Mouse (Mus musculus) gastrocnemius, adult 18-20 months (tissue): ENCODE measurements around the gene Aars. TPM values are rescaled to one million over a fixed set of nuclear protein-coding genes. Genes with fewer than 3 reads are reported as not detected.

Experiments used
- DNase-seq: peaks from one replicate; pipeline ENCODE4 v3.0.0; 2021; ENCODE audit warnings: low spot score
- microRNA-seq: library from miRNA; unstranded; fragments of <30 nt; microRNA quantifications from one replicate; pipeline ENCODE4 v1.2.0, GENCODE M21; 2021
- total RNA-seq, 2 experiments: library from RNA; stranded (reverse); gene quantifications; 2 replicates each; pipeline ENCODE4 v1.2.3; 2021

Aars gene
- total RNA-seq, 2 experiments from 2014 or later, result 43.1 to 54.1 TPM

DNA sequence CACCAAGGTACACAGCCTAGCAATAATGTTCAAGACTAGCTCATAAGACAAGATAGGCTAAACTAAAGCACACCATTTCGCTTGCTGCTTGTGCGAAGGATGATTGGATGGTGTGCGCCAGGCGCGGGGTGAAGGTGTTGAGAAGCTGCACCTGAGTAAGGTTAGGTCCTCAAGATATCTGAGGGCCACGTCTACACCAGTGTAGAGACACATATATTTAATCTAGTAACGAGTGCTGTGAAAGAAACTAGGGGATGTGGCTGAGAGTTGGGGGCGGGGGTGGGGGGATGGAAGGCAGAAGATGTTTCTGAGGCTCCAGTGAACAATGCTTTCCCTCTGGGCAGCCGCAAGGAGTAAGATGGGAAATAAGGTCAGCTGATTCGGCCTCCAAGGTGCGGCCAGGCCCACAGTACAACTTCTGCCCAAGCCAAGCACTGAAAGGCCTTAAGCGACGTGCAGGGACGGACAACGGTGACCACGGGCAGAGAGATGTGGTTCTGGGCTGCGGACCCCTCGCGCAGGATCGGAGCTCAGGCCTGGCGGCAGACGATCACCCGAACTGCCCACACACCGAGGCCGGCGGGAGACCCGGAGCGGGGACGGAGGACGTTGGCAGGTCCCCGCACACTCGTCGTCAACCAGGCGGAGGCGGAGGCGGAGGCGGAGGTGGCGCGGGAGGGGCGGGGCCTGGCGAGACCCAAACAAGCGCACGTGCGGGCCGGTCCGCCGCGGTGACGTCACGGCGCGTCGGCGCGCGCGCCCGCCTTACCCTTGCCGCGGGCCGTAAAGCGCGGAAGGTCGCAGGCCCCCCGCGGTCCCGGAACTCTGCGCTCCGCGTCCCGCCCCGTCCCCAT, 61.1 kb downstream of the Aars start, which contains the start of gene Pdpr:
Pdpr (plus strand) TSS at position 766 of the 854 bp plus-strand sequence.
- peak; percentile 91 for DNase-seq

DNA sequence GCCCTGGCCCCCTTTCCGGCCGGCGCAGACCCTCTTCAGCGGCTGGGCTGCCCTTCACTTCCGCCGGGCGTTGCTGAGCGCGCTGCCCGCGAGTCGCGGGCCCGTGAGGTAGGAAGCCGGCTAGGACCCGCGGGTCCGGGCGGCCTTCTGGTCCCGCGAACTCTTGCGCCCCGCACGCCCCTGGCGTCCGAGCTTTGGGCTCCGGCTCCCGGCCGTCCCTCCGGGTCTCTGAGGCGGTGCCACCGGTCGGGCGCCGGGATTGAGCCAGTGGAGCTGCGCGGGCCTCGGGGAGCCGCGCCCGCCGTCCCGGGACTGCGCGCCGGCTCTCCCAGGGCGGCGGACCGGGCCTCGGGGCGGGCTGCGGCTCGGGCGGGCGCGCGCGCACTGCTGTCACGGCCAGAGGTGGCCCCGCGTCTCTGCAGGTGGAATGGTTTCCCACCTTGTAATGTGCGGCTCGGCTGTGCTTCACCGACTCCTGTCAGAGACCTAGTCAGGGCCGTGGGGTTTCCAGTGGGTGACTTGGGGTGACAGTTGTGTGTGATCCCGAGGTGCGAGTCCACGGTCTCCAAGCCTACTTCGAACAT, 61.9 kb downstream of the Aars start:
- peak; percentile 12 for DNase-seq

Small RNA genes lying within 50 kb of the gene (microRNA-seq; reads per million reads assigned to microRNA genes)
- gene Gm24103, result not detected
- gene Mir3473d, result 6.8 reads per million, percentile 17 among the genes with 10 or more reads in this experiment

Other genes starting within 250 kb of the Aars start
- gene Il34, start 227.2 kb upstream of the Aars start, total RNA-seq, result 1 to 10 TPM; 5.2 to 5.7 TPM
- 10 to 100 TPM; 63.7 to 63.8 TPM for gene Cog4, start 186.5 kb upstream of the Aars start, total RNA-seq
- gene Sf3b3, start 186.4 kb upstream of the Aars start, total RNA-seq, result 10 to 100 TPM; 13.2 to 16.1 TPM
- gene Fuk, start 130.7 kb upstream of the Aars start, total RNA-seq, result 1 to 10 TPM; 3.6 to 4.4 TPM
- gene St3gal2, start 113.2 kb upstream of the Aars start, total RNA-seq, result 10 to 100 TPM; 45.6 to 54.6 TPM
- 10 to 100 TPM; 27.2 to 31.8 TPM for gene Ddx19a, start 35.3 kb upstream of the Aars start, total RNA-seq
- gene Ddx19b, start 1.4 kb upstream of the Aars start, total RNA-seq, result 10 to 100 TPM; 10.8 to 11.7 TPM
- gene Exosc6, start 23.2 kb downstream of the Aars start, total RNA-seq, result not detected
- under 1 TPM; 0.38 to 0.62 TPM for gene Clec18a, start 59.3 kb downstream of the Aars start, total RNA-seq
- 100 to 1,000 TPM; 115 to 127 TPM for gene Pdpr, start 61.5 kb downstream of the Aars start, total RNA-seq
- gene Glg1, start 226.1 kb downstream of the Aars start, total RNA-seq, result 10 to 100 TPM; 30.5 to 35.0 TPM